Mouse (Mus musculus) E14TG2a.4 (cell line): Measurements from ENCODE around the gene Capn1.
A peak's percentile ranks its signal among the peaks of the same experiment; 100 is the strongest.

Source experiments
- CTCF ChIP-seq: conservative IDR thresholded peaks from 2 replicates; pipeline ENCODE4 v1.5.1; 2014; ENCODE audit warnings: low read length
- NANOG ChIP-seq: IDR thresholded peaks from 2 replicates; pipeline ENCODE4 v1.6.1; 2014; ENCODE audit warnings: borderline replicate concordance, low read length, mixed read lengths
- POU5F1 ChIP-seq: IDR thresholded peaks from 2 replicates; pipeline ENCODE4 v1.6.1; 2014; ENCODE audit warnings: low read length, borderline replicate concordance

DNA sequence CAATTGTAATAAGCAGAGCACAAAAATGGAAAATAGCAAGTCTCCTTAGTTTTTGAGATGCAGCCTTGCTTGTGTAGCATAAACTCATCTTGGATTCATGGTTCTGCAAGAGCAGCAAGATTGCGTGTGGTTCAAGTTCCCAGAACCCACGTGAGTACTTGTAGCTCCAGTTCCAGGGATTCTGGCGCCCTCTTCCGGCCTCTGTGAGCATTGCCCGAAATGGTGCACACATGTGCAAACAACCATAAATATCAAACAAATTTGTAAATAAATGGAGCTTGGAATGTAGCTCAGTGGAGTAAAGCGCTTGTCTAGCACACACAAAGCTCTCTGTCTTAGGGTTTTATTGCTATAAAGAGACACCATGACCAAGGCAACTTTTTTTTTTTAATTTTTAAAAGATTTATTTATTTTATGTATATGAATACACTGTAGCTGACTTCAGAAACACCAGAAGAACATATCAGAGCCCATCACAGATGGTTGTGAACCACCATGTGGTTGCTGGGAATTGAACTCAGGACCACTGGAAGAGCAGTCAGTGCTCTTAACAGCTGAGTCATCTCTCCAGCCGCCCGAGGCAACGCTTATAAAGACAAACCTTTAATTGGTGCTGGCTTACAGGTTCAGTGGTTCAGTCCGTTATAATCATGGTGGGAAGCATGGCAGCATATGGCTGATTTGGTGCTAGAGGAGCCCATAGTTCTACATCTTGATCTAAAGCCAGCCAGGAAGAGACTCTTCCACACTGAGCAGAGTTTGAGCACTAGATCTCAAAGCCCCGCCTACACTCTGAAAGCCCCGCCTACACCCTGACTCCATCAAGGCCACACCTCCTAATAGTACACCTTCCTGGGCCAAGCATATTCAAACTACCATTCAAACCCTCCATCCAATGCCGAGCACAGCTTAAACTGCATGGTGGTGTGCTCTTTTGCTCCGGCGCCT, 2.7 kb upstream of the Capn1 start:
- TF ChIP-seq CTCF (peak; percentile 97), NANOG (no peak), POU5F1 (no peak)
